Mouse (Mus musculus) cortical plate, adult 2 months (tissue): ENCODE results near the gene Unc93b1.

Experiments used
- CTCF ChIP-seq: fragments of 200-500 bp; IDR thresholded peaks from 2 replicates; pipeline ENCODE4 v1.5.1; 2011; ENCODE audit warnings: mild to moderate bottlenecking, control low read depth, low read length; ENCODE audit not compliant: insufficient read depth; ENCODE audit errors: extremely low read depth
- POLR2A ChIP-seq: fragments of 200-500 bp; IDR thresholded peaks from 2 replicates; pipeline ENCODE4 v1.6.1; 2011; ENCODE audit warnings: mild to moderate bottlenecking, low read length, control low read depth; ENCODE audit not compliant: insufficient read depth; ENCODE audit errors: extremely low read depth

DNA sequence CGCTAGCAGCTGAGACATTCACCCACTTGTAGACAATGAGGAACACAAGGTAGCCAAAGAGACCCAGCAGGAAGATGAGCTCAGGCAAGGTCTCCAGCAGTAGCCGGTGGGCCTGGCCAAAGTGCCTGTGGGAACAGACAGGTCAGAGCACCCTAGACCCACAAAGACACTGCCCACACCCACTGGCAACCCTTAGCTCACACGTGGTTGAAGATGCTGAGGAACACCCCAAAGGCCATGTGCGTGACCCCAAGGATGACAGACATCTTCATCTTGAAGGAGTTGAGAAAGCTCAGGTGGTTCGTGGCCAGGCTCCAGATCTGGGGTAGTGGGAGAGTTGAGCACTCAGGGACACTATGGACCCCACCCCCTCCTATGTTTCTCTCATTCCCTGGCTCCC lies 37.4 kb upstream of the Unc93b1 start:
- TF ChIP-seq POLR2A (no peak), CTCF (no peak)
